ENCODE assay signal across 13 mouse cellular contexts in the genomic region with DNA sequence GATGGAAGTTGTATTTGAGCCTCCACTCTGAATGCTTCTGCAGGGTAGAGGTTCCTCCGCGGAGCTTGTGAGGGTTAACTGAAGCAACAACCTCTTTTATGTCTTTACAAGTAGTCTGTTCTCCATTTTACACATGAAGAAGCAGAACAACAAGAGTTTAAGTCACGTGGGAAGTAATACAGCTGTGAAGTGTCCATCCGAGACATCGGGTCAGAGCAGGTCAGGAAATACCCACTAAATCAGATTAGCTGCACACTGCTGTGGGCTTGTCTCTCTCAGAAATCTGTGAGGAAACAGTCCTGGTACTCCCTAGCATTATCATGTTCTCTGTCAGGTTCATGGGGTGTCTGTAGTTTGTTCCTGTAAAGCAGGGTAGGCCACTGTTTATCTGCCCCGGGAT.
DNase-seq lines count a peak whose midpoint lies in the region; ATAC-seq and TF ChIP-seq lines count a peak whose summit lies in the region.
"Had no signal": no experiment of that assay in that cellular context is flagged by ENCODE, and none has a peak within 500 bp of the region (broad histone marks: within the 10 kb centered on the region; RNA-seq: fewer than 3 reads in every experiment).

No protein-coding gene starts in this region.

- H3K9ac ChIP-seq in lung, postnatal 0 days (replicated peaks; ENCODE audit: low read depth): no peak overlapping the region

- TF ChIP-seq CTCF in lung, postnatal 0 days (IDR thresholded peaks at IDR 0.05): no peak

- no peaks in the 10 kb centered on the region for H3K9me3 ChIP-seq in lung, postnatal 0 days (ENCODE audit: low read length)

- ATAC-seq in lung, postnatal 0 days: no peak
- ATAC-seq: forebrain, embryonic 16.5 days had no signal

- H3K27ac ChIP-seq in lung, postnatal 0 days (ENCODE audit: low read length): no peak overlapping the region
- H3K27ac ChIP-seq: left cerebral cortex, adult 2 months had no signal

- no peaks in the 10 kb centered on the region for H3K27me3 ChIP-seq in lung, postnatal 0 days (replicated peaks; ENCODE audit: insufficient read depth, low read length)

- peak; percentile 51 for DNase-seq in lung, postnatal 25 days (ENCODE audit: low spot score)
- no peak for DNase-seq in lung, postnatal 0 days (ENCODE audit: low spot score)
- peak; percentile 14 for DNase-seq in embryo, embryonic 11.5 days (ENCODE audit: low read depth, low spot score)
- DNase-seq in kidney, postnatal 10 days: peak; percentile 81
- peak; percentile 81 to 85 for DNase-seq in spleen, postnatal 36 days (ENCODE audit: low spot score in 2 of 2)
- DNase-seq in right cerebral cortex, adult 2 months (ENCODE audit: low spot score in 2 of 2): no peak
- no peak for DNase-seq in thymus, postnatal 0 days (ENCODE audit: low spot score)
- DNase-seq: cerebellum, adult 11 months; gastrocnemius, postnatal 36 days; thymus, postnatal 25 days had no signal

- no peaks in the 10 kb centered on the region for H3K4me1 ChIP-seq in lung, postnatal 0 days (ENCODE audit: insufficient read depth, low read depth, low read length)

- H3K36me3 ChIP-seq in lung, postnatal 0 days (ENCODE audit: insufficient read depth, low read length): no peaks in the 10 kb centered on the region

- WGBS in lung, postnatal 0 days: 37% methylated on average over 6 of the region's 6 CpGs

- H3K4me2 ChIP-seq in lung, postnatal 0 days (replicated peaks; ENCODE audit: low read depth, low read length): no peak overlapping the region
- H3K4me2 ChIP-seq: liver, embryonic 11.5 days had no signal

- no peak overlapping the region for H3K4me3 ChIP-seq in lung, postnatal 0 days (ENCODE audit: low read depth, low read length)
- H3K4me3 ChIP-seq: left cerebral cortex, adult 2 months had no signal

- TF ChIP-seq EP300 in lung, postnatal 0 days (IDR thresholded peaks at IDR 0.05): no peak

Comparison
In these comparisons a context has a peak if more than half of its experiments do, and no peak if none do; other contexts are left out.
1. DNase-seq: peak in lung, postnatal 25 days (single experiment), embryo, embryonic 11.5 days (single experiment), kidney, postnatal 10 days (single experiment) and spleen, postnatal 36 days (2 of 2); none in lung, postnatal 0 days (single experiment), right cerebral cortex, adult 2 months (0 of 2) and thymus, postnatal 0 days (single experiment).